Mouse (Mus musculus) intestine, embryonic 14.5 days (tissue): ENCODE results near the gene Riok2. TPM values are rescaled to one million over a fixed set of nuclear protein-coding genes. Genes with fewer than 3 reads are reported as not detected.

Source experiments
- ATAC-seq: fragments of 200-750 bp; cut with Nextera tagmentation; replicated peaks from 2 replicates; pipeline ENCODE4 v1.8.0; 2017; ENCODE audit warnings: low read depth, moderate number of reproducible peaks, moderate TSS enrichment, moderate library complexity; ENCODE audit not compliant: low FRiP score, low TSS enrichment
- DNase-seq: peaks from one replicate; pipeline ENCODE4 v3.0.0-alpha.2; 2018; ENCODE audit warnings: low spot score
- H3K27ac ChIP-seq: fragments of 300-500 bp; sonication (generic); 2 replicates; pipeline ENCODE4 v1.5.1; 2014; ENCODE audit warnings: low read depth, mild to moderate bottlenecking, control low read depth
- H3K27me3 ChIP-seq: fragments of 300-500 bp; sonication (generic); replicated peaks from 2 replicates; pipeline ENCODE4 v1.6.1; 2014; ENCODE audit warnings: low read length, control low read depth; ENCODE audit not compliant: control insufficient read depth, insufficient read depth
- H3K36me3 ChIP-seq: fragments of 300-500 bp; sonication (generic); 2 replicates; pipeline ENCODE4 v1.6.1; 2014; ENCODE audit warnings: low read length, control low read depth; ENCODE audit not compliant: control insufficient read depth, insufficient read depth
- H3K4me1 ChIP-seq: fragments of 300-500 bp; sonication (generic); replicated peaks from 2 replicates; pipeline ENCODE4 v1.6.1; 2014; ENCODE audit warnings: low read length, control low read depth, mixed read lengths; ENCODE audit not compliant: control insufficient read depth, insufficient read depth
- H3K4me2 ChIP-seq: fragments of 300-500 bp; sonication (generic); 2 replicates; pipeline ENCODE4 v1.6.1; 2014; ENCODE audit warnings: low read length
- H3K4me3 ChIP-seq: fragments of 300-500 bp; sonication (generic); 2 replicates; pipeline ENCODE4 v1.5.1; 2014; ENCODE audit warnings: low read depth, low read length, control low read depth, mixed read lengths
- H3K9ac ChIP-seq: fragments of 300-500 bp; sonication (generic); 2 replicates; pipeline ENCODE4 v1.6.1; 2014; ENCODE audit warnings: mild to moderate bottlenecking, low read length
- H3K9me3 ChIP-seq: fragments of 300-500 bp; sonication (generic); 2 replicates; pipeline ENCODE4 v1.6.1; 2016; ENCODE audit warnings: low read length, control low read depth; ENCODE audit not compliant: control insufficient read depth
- WGBS: fragments of 180-500 bp; shearing (Covaris S2); extraction: QIAGEN DNeasy Blood & Tissue Kit; methylation state at CpG from one replicate; pipeline ENCODE4 v1.1.7; 2014; 5-methylcytosine and 5-hydroxymethylcytosine counted together
- polyA plus RNA-seq: library from polyadenylated mRNA; unstranded; fragments of >200 nt; fragmentation: Nextera tagmentation; extraction: Ambion mirVana; gene quantifications from 2 replicates; pipeline ENCODE4 v1.2.1, GENCODE M21; 2014

Riok2 gene
- polyA plus RNA-seq, 1 experiment from 2014 or later: 29.1 TPM

GRCm38 (mm10) chr17:17412176-17412575 lies 38.1 kb downstream of the Riok2 start:
- ATAC-seq: no peak
- 81% methylated on average over 2 of the region's 2 CpGs for WGBS
- DNase-seq: no peak

DNA sequence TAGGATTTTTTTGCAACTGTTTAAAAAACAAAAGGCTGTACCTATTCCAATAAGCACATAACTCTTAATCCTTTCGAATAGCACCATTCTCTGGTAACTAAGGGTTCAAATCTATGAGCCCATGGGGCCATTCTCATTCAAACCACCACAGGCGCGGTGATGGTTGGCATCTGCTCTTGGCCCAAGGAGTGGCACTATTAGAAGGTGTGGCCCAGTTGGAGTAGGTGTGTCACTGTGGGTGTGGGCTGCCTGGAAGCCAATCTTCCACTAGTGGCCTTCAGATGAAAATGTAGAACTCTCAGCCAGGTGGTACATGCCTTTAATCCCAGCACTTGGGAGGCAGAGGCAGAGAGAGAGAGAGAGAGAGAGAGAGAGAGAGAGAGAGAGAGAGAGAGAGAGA lies 40.1 kb downstream of the Riok2 start:
- no peak for DNase-seq
- no peak overlapping the region for H3K9ac ChIP-seq
- H3K4me3 ChIP-seq: no peak overlapping the region
- no peak for ATAC-seq
- no peak overlapping the region for H3K4me2 ChIP-seq
- H3K9me3 ChIP-seq: no peaks in the 10 kb centered on the region
- whole genome bisulfite sequencing: 94% methylated on average over 3 of the region's 3 CpGs
- H3K27ac ChIP-seq: no peak overlapping the region
- H3K4me1 ChIP-seq: no peaks in the 10 kb centered on the region
- no peaks in the 10 kb centered on the region for H3K27me3 ChIP-seq
- H3K36me3 ChIP-seq: no peaks in the 10 kb centered on the region

More at GRCm38 (mm10) chr17:17412176-17412575, 38.1 kb downstream of the Riok2 start:
- H3K27ac ChIP-seq: no peak overlapping the region
- no peak overlapping the region for H3K4me2 ChIP-seq
- no peaks in the 10 kb centered on the region for H3K9me3 ChIP-seq
- H3K4me1 ChIP-seq: no peaks in the 10 kb centered on the region
- H3K4me3 ChIP-seq: no peak overlapping the region
- H3K36me3 ChIP-seq: no peaks in the 10 kb centered on the region
- no peaks in the 10 kb centered on the region for H3K27me3 ChIP-seq
- no peak overlapping the region for H3K9ac ChIP-seq

- Histone ChIP-seq H3K9me3 (no peaks in the 10 kb centered on the region), H3K4me2 (no peak overlapping the region), H3K27me3 (no peaks in the 10 kb centered on the region), H3K36me3 (no peaks in the 10 kb centered on the region), H3K27ac (no peak overlapping the region), H3K4me3 (no peak overlapping the region), H3K9ac (no peak overlapping the region), H3K4me1 (no peaks in the 10 kb centered on the region)
- ATAC-seq (no peak), DNase-seq (no peak)
- WGBS: 55% methylated on average over 4 of the region's 4 CpGs
These were observed 50.6 kb downstream of the Riok2 start for GRCm38 (mm10) chr17:17424609-17425307.

GRCm38 (mm10) chr17:17425308-17425813 lies 51.3 kb downstream of the Riok2 start:
- H3K27ac ChIP-seq: no peak overlapping the region

GRCm38 (mm10) chr17:17425906-17426305 lies 51.8 kb downstream of the Riok2 start:
- H3K4me1 ChIP-seq: no peaks in the 10 kb centered on the region
- no peak for DNase-seq
- no peaks in the 10 kb centered on the region for H3K27me3 ChIP-seq
- WGBS: 38% methylated on average over 3 of the region's 3 CpGs
- H3K27ac ChIP-seq: no peak overlapping the region
- ATAC-seq: no peak
- H3K9ac ChIP-seq: no peak overlapping the region
- H3K36me3 ChIP-seq: no peaks in the 10 kb centered on the region
- H3K4me2 ChIP-seq: no peak overlapping the region
- H3K4me3 ChIP-seq: no peak overlapping the region
- H3K9me3 ChIP-seq: no peaks in the 10 kb centered on the region

More at GRCm38 (mm10) chr17:17425308-17425813, 51.3 kb downstream of the Riok2 start:
- H3K9me3 ChIP-seq: no peaks in the 10 kb centered on the region
- no peaks in the 10 kb centered on the region for H3K4me1 ChIP-seq
- H3K27me3 ChIP-seq: no peaks in the 10 kb centered on the region
- H3K9ac ChIP-seq: no peak overlapping the region
- no peaks in the 10 kb centered on the region for H3K36me3 ChIP-seq
- H3K4me3 ChIP-seq: no peak overlapping the region
- no peak overlapping the region for H3K4me2 ChIP-seq
- DNase-seq (no peak), ATAC-seq (no peak)
- WGBS: 75% methylated on average over 4 of the region's 4 CpGs

DNA sequence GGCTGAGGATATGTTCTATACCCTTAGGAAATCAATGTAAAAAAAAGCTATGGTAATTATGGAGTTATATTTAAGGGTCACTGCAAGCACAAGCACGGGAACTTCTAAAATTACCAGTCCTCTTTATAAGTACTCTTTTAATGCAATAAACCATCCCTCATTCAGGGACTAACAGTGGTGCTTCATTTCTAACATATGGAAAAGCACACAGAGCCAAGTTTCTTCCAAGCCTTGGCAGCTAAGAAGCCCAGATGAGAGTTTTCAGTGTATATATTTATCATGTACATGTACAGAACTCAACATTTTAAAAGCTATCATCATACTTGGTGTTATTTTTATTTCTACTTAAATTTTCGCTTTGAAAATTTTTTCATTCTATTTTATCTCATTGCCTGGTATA lies 54.8 kb downstream of the Riok2 start:
- H3K4me3 ChIP-seq: no peak overlapping the region
- 52% methylated on average over 2 of the region's 2 CpGs for WGBS
- H3K36me3 ChIP-seq: no peaks in the 10 kb centered on the region

GRCm38 (mm10) chr17:17433679-17434078 lies 59.6 kb downstream of the Riok2 start:
- H3K4me2 ChIP-seq: no peak overlapping the region
- H3K4me1 ChIP-seq: no peaks in the 10 kb centered on the region
- DNase-seq: no peak
- no peaks in the 10 kb centered on the region for H3K27me3 ChIP-seq
- no peaks in the 10 kb centered on the region for H3K9me3 ChIP-seq
- H3K36me3 ChIP-seq: no peaks in the 10 kb centered on the region
- H3K4me3 ChIP-seq: no peak overlapping the region
- no peak overlapping the region for H3K27ac ChIP-seq
- WGBS: 77% methylated on average over 4 of the region's 4 CpGs
- ATAC-seq: no peak
- no peak overlapping the region for H3K9ac ChIP-seq

More for the DNA sequence above, 54.8 kb downstream of the Riok2 start:
- Histone ChIP-seq H3K4me1 (no peaks in the 10 kb centered on the region), H3K4me2 (no peak overlapping the region), H3K27ac (no peak overlapping the region), H3K9ac (no peak overlapping the region), H3K9me3 (no peaks in the 10 kb centered on the region), H3K27me3 (no peaks in the 10 kb centered on the region)
- DNase-seq (no peak), ATAC-seq (no peak)

GRCm38 (mm10) chr17:17438576-17439191 lies 64.6 kb downstream of the Riok2 start:
- no peaks in the 10 kb centered on the region for H3K4me1 ChIP-seq

More at GRCm38 (mm10) chr17:17438576-17439191, 64.6 kb downstream of the Riok2 start:
- Histone ChIP-seq H3K9ac (no peak overlapping the region), H3K4me2 (no peak overlapping the region), H3K36me3 (no peaks in the 10 kb centered on the region), H3K27me3 (no peaks in the 10 kb centered on the region), H3K9me3 (no peaks in the 10 kb centered on the region), H3K4me3 (no peak overlapping the region), H3K27ac (no peak overlapping the region)
- ATAC-seq: no peak
- DNase-seq: no peak
